Mouse (Mus musculus) embryonic fibroblast, embryonic 13.5 days (primary cell): ENCODE measurements around the gene Ppp1ca. TPM values are rescaled to one million over a fixed set of nuclear protein-coding genes. Genes with fewer than 3 reads are reported as not detected.

Experiments
- H3K27ac ChIP-seq: 2 replicates; pipeline ENCODE4 v1.5.1; 2012; ENCODE audit warnings: low read length, control low read depth, inconsistent platforms; ENCODE audit not compliant: insufficient read depth
- H3K4me1 ChIP-seq: 2 replicates; pipeline ENCODE4 v1.6.1; 2011; ENCODE audit warnings: low read length; ENCODE audit not compliant: control insufficient read depth, insufficient read depth
- H3K4me3 ChIP-seq: 2 replicates; pipeline ENCODE4 v1.5.1; 2011; ENCODE audit warnings: mild to moderate bottlenecking, control low read depth, low read length; ENCODE audit not compliant: insufficient read depth
- CTCF ChIP-seq: IDR thresholded peaks from 2 replicates; pipeline ENCODE4 v1.5.1; 2011; ENCODE audit warnings: mild to moderate bottlenecking, control low read depth, low read length, moderate library complexity, borderline replicate concordance; ENCODE audit not compliant: insufficient read depth
- POLR2A ChIP-seq: IDR thresholded peaks from 2 replicates; pipeline ENCODE4 v1.6.1; 2011; ENCODE audit warnings: low read depth, mild to moderate bottlenecking, control low read depth, low read length, moderate library complexity
- polyA plus RNA-seq: library from polyadenylated mRNA; stranded (reverse); fragments of >200 nt; gene quantifications from 2 replicates; pipeline ENCODE4 v1.2.4, GENCODE M21; 2011; ENCODE audit warnings: low read depth; ENCODE audit not compliant: missing spikeins, insufficient read length

Ppp1ca gene
- polyA plus RNA-seq, 1 experiment: 327 TPM

- Histone ChIP-seq H3K27ac (no peak overlapping the region), H3K4me3 (no peak overlapping the region), H3K4me1 (0 out of 2 replicates have a peak, but pooled peaks cover 3% of the 10 kb centered on the region)
- TF ChIP-seq CTCF (no peak), POLR2A (no peak)
Measured at GRCm38 (mm10) chr19:4184976-4185975, 6.6 kb upstream of the Ppp1ca start.

DNA sequence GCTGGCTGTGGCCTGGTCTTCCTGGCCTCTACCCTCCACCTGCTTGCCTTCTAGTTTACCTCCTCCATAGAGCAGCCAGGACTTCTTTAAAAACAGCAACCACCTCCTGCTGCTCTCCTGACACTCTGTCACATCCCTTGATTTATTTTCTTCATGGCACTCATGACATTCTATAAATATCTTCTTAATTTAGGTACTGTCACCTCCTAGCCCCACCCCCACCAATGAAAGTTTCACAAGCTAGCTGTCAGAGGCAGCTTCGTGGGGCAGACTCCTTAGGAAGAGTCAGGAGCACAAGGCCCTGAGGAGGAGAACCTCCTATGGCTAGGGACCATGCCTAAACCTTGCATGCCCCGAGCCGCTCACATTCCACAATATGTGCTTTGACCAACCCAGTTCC, 4.6 kb upstream of the Ppp1ca start:
- no peak overlapping the region for H3K4me3 ChIP-seq
- peaks cover 7% of the 10 kb centered on the region; the same call in 1 of the 2 replicates for H3K4me1 ChIP-seq
- no peak overlapping the region for H3K27ac ChIP-seq
- TF ChIP-seq CTCF (no peak), POLR2A (no peak)

DNA sequence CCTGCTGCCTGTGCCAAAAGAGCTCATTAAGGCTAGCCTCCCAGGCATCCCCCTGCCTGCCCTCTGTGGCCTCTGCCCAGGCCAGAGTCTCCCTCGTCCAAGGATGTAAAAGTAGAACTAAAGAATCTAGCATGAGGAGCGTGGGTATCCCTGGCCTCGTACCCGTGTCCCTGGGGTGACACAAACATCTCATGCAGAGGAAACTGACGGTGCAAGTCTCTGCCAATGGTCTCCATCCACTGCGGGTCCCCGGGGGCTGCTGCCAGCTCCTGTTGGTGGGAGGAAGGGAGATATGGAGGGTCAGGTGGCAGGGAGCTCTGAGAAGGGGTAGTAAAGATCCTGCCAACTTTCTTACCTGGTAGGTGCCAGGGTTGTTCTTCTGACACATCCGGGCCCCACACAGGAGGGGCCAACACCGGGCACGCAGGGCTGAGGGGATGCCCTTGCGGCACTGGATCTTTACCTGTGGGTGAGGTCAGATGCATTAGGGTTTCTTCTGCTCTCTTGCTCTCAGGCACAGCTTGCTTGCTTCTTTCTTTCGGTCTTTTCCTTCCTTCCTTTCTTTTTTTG, 2.7 kb upstream of the Ppp1ca start:
- TF ChIP-seq POLR2A (no peak), CTCF (no peak)
- peaks cover 13% of the 10 kb centered on the region for H3K4me1 ChIP-seq
- no peak overlapping the region for H3K27ac ChIP-seq
- H3K4me3 ChIP-seq: no peak overlapping the region

GRCm38 (mm10) chr19:4190831-4191334, 982 bp upstream of the Ppp1ca start, which contains the start of gene Tbc1d10c:
Tbc1d10c (minus strand) TSS chr19:4191284.
- TF ChIP-seq POLR2A (no peak), CTCF (no peak)
- peak within 1 kb of the TSS; percentile 94 for H3K4me3 ChIP-seq
- peak within 1 kb of the TSS; percentile 76 for H3K27ac ChIP-seq
- H3K4me1 ChIP-seq: peaks cover 10% of the 10 kb centered on the region

DNA sequence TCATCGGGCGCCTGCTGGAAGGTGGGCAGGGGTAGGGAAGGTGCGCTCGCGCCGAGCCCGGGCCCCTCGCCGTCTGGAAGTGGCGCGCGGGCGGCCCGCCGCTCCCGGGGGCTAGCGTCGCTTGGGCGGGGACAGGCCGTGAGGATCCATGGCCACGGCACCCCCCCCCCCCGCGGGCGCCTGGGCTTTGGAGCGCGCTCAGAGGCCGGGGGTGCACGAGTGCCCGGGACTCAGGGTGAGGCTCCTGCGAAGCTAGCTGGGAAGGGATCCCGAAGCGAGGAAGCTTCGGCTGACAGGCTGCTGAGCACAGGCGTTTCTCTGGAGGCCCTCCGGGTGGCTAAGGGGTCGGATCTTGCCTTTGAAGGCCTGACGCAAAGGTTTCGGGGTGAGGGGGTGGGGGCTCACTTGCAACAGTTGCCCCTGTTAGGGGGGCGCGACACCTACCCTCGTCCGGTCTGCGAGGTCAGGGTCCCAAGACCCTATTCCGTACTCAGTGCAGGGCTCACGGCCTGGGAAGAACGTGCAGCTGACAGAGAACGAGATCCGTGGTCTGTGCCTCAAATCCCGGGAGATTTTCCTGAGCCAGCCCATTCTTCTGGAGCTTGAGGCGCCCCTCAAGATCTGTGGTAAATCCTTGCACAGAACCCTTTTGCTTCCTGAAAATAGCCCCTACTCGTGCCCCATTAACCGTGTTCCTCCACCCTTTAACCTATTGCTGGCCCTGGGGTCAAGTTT, 553 bp downstream of the Ppp1ca start:
- TF ChIP-seq POLR2A (no peak), CTCF (no peak)
- Histone ChIP-seq H3K4me1 (peaks cover 19% of the 10 kb centered on the region), H3K27ac (peak overlapping the region; percentile 76), H3K4me3 (peak overlapping the region; percentile 94)

DNA sequence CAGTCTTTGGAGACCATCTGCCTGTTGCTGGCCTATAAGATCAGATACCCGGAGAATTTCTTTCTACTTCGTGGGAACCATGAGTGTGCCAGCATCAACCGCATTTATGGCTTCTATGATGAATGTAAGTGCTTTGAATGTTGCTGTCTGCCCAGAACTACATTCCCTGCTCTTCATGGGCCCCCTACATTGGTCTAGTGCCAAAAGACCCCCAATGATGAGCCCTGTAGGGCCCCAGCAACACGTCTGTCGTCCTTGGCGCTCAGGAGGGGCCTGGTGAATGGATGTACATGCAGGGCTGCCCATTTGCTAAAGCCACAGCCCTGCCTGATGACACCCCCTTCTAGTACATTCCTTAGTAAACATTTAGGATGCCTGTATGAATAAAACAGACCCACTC, 1.3 kb downstream of the Ppp1ca start:
- Histone ChIP-seq H3K27ac (no peak overlapping the region), H3K4me3 (peak overlapping the region; percentile 94), H3K4me1 (peaks cover 19% of the 10 kb centered on the region)
- TF ChIP-seq POLR2A (no peak), CTCF (no peak)

DNA sequence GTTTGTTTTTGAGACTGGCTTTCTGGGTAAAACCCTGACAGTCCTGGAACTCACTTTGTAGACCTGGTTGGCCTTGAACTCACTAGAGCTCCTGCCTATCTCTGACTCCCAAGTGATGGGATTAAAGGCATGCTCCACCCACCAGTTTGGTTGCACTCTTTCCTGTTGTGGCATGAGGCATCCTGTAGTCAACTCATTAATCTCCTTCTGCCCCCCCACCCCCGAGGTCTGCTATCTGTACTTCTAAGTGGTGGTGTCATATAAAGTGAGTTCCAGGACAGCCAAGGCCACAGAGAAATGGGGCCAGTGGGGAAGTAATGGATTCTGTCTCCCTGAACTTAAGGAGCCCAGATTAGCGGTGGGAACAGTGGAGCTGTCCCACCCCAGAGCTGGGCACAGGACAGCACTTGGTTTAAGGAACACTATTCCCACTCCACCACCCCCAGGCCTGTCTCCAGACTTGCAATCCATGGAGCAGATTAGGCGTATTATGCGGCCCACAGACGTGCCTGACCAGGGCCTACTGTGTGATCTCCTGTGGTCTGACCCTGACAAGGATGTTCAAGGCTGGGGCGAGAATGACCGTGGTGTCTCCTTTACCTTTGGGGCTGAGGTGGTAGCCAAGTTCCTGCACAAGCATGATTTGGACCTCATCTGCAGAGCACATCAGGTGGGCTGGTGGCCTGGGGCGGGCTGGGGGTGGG, 2.3 kb downstream of the Ppp1ca start:
- TF ChIP-seq CTCF: no peak
- TF ChIP-seq POLR2A: peak; percentile 14; the same call in 1 of the 2 replicates
- peaks cover 19% of the 10 kb centered on the region for H3K4me1 ChIP-seq
- H3K27ac ChIP-seq: no peak overlapping the region
- no peak overlapping the region for H3K4me3 ChIP-seq

GRCm38 (mm10) chr19:4194776-4195650, 3.1 kb downstream of the Ppp1ca start:
- Histone ChIP-seq H3K27ac (no peak overlapping the region), H3K4me3 (no peak overlapping the region), H3K4me1 (peaks cover 21% of the 10 kb centered on the region)
- TF ChIP-seq POLR2A: peak; percentile 15; the same call in 1 of the 2 replicates
- TF ChIP-seq CTCF: no peak
